Mouse (Mus musculus): ENCODE data around the gene Ror1. TPM values are rescaled to one million over a fixed set of nuclear protein-coding genes. Genes with fewer than 3 reads are reported as not detected.

Gene Ror1
- polyA plus RNA-seq, 1 experiment from 2014 or later, result 6.9 TPM

DNA sequence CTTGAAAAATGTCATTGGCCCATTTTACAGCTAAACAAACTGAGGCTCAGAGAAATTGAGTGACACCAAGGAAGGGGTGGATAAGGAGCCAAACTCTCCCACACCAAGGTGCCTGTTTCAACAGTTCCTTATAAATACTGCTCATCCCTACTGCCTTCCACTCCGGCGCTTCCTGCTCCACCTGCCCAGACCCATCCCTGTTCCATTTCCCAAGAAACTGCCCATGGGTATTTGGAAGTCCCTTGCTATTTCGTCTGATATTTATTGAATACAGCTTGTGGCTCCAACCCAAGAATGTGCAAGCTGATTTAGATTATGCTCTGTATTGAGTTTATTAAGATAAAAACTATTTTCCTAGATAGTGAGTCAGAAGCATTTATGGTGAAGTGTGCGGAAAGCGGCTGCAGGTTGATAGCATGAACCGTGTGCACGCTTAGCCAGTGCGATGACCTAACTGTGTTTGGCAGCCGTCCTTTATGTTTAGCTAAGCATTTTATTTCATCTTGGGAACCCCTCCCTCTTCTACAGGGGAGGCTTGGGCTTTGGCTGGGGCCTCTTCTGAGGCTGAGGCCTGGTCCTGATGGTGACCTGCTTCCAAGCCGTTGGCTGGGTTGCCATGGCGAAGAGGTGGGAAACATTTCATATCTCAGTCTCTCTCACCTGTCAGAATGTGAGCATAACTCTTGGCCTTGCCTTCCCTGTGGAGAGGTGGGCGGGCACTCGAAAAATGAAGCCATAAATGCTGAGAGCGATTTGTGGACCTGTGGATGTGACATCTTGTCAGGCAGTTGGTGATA, 229.3 kb downstream of the Ror1 start:
- Histone ChIP-seq H3K9me3 (ENCODE audit: control insufficient read depth, low read length) (no peaks in the 10 kb centered on the region), H3K27me3 (ENCODE audit: control insufficient read depth, insufficient read depth, low read length) (no peaks in the 10 kb centered on the region), H3K9ac (ENCODE audit: low read length) (no peak overlapping the region), H3K4me2 (ENCODE audit: low read depth) (no peak overlapping the region), H3K4me3 (ENCODE audit: low read depth, low read length) (no peak overlapping the region), H3K36me3 (ENCODE audit: control insufficient read depth, insufficient read depth, low read length) (no peaks in the 10 kb centered on the region), H3K4me1 (ENCODE audit: control insufficient read depth, insufficient read depth, low read length) (no peaks in the 10 kb centered on the region), H3K27ac (ENCODE audit: low read depth, low read length) (no peak overlapping the region)
- no peak for ATAC-seq (ENCODE audit: insufficient read depth, low FRiP score, low TSS enrichment)
- WGBS, result 86% methylated on average over 14 of the region's 14 CpGs
- DNase-seq (ENCODE audit: low spot score), result no peak

DNA sequence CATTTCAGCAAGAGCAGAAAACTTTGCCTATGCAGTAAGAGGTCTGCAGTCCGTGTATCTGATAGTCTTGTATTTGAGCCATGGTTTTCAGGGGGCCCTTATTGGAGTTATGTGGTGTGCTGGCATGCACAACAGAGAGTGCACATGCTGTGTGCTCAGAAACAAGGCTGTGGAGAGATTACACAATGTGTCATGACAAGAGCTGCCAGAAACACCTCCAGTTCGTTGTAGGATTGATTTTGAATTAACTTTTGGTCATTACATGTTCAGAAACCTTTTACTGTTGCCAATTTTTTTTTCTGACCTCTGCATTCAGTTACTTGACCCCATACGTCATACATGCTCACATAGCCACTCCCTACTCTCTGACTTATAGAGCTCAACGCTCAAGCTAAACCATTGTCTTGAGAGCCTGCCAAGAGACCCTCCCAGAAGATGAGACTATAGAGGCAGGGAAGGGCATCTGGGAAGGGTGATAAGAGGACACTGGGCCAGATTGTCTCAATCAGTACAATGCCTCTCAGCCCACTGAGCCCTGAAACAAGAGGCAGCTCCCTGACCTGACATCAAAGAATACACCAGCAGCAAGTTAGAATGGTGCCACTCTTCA, 232.9 kb downstream of the Ror1 start:
- no peak overlapping the region for H3K9ac ChIP-seq (ENCODE audit: low read length)
- ATAC-seq (ENCODE audit: insufficient read depth, low FRiP score, low TSS enrichment) (no peak), DNase-seq (ENCODE audit: low spot score) (no peak)
- H3K4me3 ChIP-seq (ENCODE audit: low read depth, low read length), result no peak overlapping the region
- H3K9me3 ChIP-seq (ENCODE audit: control insufficient read depth, low read length), result no peaks in the 10 kb centered on the region
- no peak overlapping the region for H3K4me2 ChIP-seq (ENCODE audit: low read depth)
- H3K4me1 ChIP-seq (ENCODE audit: control insufficient read depth, insufficient read depth, low read length), result no peaks in the 10 kb centered on the region
- no peaks in the 10 kb centered on the region for H3K27me3 ChIP-seq (ENCODE audit: control insufficient read depth, insufficient read depth, low read length)
- no peaks in the 10 kb centered on the region for H3K36me3 ChIP-seq (ENCODE audit: control insufficient read depth, insufficient read depth, low read length)
- WGBS, result 60% methylated on average over 4 of the region's 4 CpGs
- no peak overlapping the region for H3K27ac ChIP-seq (ENCODE audit: low read depth, low read length)

DNA sequence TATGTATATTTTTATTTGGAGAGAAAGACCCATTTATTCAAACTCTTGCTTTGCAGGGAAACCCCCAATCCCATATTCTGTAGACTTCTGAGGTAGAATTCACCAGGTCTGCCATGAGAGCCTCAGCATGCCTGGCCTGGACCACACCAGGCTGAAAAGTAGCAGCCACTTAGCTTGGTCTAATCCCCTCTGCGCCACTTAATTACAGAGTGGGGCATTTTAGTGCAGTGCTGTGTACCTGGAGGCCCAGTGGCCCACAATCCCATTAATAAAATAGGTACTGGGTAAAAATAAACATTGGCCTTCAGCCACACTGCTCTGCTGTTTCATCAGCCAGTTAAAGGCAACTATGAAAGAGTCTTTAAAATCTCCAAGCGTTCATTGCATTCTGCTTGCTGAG, 239.6 kb downstream of the Ror1 start:
- ATAC-seq (ENCODE audit: insufficient read depth, low FRiP score, low TSS enrichment), result no peak

DNA sequence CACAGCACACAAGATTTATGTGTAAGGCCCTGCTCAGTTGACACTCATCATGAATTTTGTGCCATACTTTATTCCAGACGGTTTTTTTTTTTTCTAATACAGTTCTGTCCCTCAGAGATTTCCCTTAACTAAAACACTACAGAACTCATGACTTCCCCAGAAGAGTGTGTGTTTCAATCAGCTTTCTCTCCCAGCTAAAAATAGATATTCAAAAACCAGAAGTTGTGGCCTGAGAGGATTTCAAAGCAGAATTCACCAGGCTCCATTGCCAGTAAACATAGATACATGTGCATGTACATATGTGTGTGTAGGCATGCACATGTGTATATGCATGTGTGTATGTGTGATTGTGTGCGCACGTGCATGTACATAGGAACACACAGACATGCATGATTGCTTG, 252.2 kb downstream of the Ror1 start:
- no peak overlapping the region for H3K4me3 ChIP-seq (ENCODE audit: low read depth, low read length)
- no peaks in the 10 kb centered on the region for H3K36me3 ChIP-seq (ENCODE audit: control insufficient read depth, insufficient read depth, low read length)
- no peak overlapping the region for H3K27ac ChIP-seq (ENCODE audit: low read depth, low read length)
- 88% methylated on average over 3 of the region's 3 CpGs for whole genome bisulfite sequencing
- ATAC-seq (ENCODE audit: insufficient read depth, low FRiP score, low TSS enrichment), result no peak
- H3K9me3 ChIP-seq (ENCODE audit: control insufficient read depth, low read length), result no peaks in the 10 kb centered on the region
- no peaks in the 10 kb centered on the region for H3K27me3 ChIP-seq (ENCODE audit: control insufficient read depth, insufficient read depth, low read length)
- DNase-seq (ENCODE audit: low spot score), result no peak
- H3K4me1 ChIP-seq (ENCODE audit: control insufficient read depth, insufficient read depth, low read length), result no peaks in the 10 kb centered on the region
- no peak overlapping the region for H3K4me2 ChIP-seq (ENCODE audit: low read depth)
- no peak overlapping the region for H3K9ac ChIP-seq (ENCODE audit: low read length)

More for the DNA sequence above, 239.6 kb downstream of the Ror1 start:
- Histone ChIP-seq H3K4me3 (ENCODE audit: low read depth, low read length) (no peak overlapping the region), H3K27ac (ENCODE audit: low read depth, low read length) (no peak overlapping the region), H3K36me3 (ENCODE audit: control insufficient read depth, insufficient read depth, low read length) (no peaks in the 10 kb centered on the region), H3K4me1 (ENCODE audit: control insufficient read depth, insufficient read depth, low read length) (no peaks in the 10 kb centered on the region), H3K4me2 (ENCODE audit: low read depth) (no peak overlapping the region), H3K9me3 (ENCODE audit: control insufficient read depth, low read length) (no peaks in the 10 kb centered on the region), H3K9ac (ENCODE audit: low read length) (no peak overlapping the region), H3K27me3 (ENCODE audit: control insufficient read depth, insufficient read depth, low read length) (no peaks in the 10 kb centered on the region)
- DNase-seq (ENCODE audit: low spot score), result no peak
- 66% methylated on average over 2 of the region's 2 CpGs for WGBS

DNA sequence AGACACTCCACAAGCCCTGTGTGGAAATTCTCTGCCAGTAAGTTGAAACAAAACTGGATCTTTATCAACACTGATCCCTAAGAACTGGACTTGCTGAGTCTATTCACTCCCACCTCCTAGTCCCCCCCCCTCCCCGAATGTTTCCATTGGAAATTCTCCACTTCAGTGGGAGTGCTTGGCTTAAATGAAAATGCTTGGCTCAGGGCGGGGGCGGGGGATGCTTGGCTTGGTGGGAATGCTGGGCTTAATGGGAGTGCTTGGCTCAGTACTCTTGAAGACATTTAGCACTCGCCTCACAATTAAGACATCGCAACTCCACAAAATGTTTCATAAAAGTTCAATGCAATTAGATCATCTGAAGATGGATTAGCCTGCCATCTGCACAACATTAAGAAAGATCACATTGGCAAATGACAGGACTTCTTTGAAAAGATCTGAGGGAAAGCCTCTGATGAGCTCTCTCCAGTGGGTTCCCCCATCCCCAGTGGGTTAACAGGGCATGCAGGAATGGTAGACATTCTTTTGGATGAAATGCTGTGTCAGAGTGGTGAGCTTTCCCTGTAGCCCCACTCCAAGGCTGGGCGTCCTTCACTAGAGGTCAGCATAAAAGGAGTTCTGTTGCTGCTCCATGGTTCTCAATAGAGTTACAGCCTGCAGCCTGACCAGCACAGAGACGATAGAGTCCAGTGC, 254.7 kb downstream of the Ror1 start:
- H3K4me3 ChIP-seq (ENCODE audit: low read depth, low read length), result no peak overlapping the region
- ATAC-seq (ENCODE audit: insufficient read depth, low FRiP score, low TSS enrichment) (no peak), DNase-seq (ENCODE audit: low spot score) (no peak)
- 87% methylated on average over 7 of the region's 7 CpGs for WGBS
- H3K4me1 ChIP-seq (ENCODE audit: control insufficient read depth, insufficient read depth, low read length), result no peaks in the 10 kb centered on the region
- H3K27ac ChIP-seq (ENCODE audit: low read depth, low read length), result no peak overlapping the region
- no peaks in the 10 kb centered on the region for H3K36me3 ChIP-seq (ENCODE audit: control insufficient read depth, insufficient read depth, low read length)
- H3K27me3 ChIP-seq (ENCODE audit: control insufficient read depth, insufficient read depth, low read length), result no peaks in the 10 kb centered on the region
- H3K9ac ChIP-seq (ENCODE audit: low read length), result no peak overlapping the region
- H3K9me3 ChIP-seq (ENCODE audit: control insufficient read depth, low read length), result no peaks in the 10 kb centered on the region
- no peak overlapping the region for H3K4me2 ChIP-seq (ENCODE audit: low read depth)

DNA sequence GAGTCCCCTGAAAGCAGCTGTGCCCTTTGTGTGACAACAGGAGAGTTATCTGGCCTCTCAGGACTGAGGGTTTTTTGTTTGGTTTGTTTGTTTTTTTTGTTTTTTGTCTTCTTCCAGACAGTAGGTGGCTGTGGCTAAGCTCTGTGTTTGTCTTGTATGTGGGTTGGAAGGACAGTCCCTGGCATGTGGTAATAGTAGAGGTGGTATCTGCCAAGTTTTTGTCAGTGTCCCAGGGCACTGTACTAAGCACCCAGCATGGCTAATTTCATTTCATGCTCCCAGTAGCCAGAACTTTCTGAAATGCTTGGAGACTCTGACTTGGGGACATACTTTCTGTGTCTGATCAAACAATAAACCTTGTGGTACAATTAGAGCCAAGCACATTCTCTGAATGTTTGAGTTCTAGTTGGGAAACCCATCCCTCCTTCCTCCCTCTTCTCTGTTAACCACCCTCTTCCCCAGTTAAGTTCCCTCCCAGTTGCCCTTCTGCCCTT, 256.3 kb downstream of the Ror1 start:
- DNase-seq (ENCODE audit: low spot score), result no peak

DNA sequence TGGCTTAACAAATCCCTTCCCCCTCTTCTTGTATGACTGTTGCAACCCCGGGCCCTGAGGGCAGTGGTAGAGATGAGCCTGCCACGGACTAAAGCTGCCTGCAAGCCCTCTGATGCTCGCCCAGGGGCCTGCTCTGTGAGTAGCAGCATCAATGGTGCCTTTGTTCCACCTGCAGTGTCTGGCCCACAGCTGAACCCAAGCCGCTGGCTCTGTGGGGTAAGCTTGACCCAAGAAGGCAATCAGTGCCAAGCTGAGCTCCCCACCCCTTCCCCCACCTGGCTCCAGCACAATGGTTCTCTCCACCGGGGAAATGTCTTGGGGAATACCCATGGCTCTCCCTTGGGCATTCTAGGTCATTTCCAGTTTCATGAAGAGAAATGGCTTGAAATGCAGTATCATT, 260.0 kb downstream of the Ror1 start:
- no peaks in the 10 kb centered on the region for H3K36me3 ChIP-seq (ENCODE audit: control insufficient read depth, insufficient read depth, low read length)
- DNase-seq (ENCODE audit: low spot score), result peak; percentile 18

More for the DNA sequence above, 256.3 kb downstream of the Ror1 start:
- no peaks in the 10 kb centered on the region for H3K4me1 ChIP-seq (ENCODE audit: control insufficient read depth, insufficient read depth, low read length)
- H3K9ac ChIP-seq (ENCODE audit: low read length), result no peak overlapping the region
- H3K27me3 ChIP-seq (ENCODE audit: control insufficient read depth, insufficient read depth, low read length), result no peaks in the 10 kb centered on the region
- no peaks in the 10 kb centered on the region for H3K9me3 ChIP-seq (ENCODE audit: control insufficient read depth, low read length)
- no peak overlapping the region for H3K4me3 ChIP-seq (ENCODE audit: low read depth, low read length)
- H3K4me2 ChIP-seq (ENCODE audit: low read depth), result no peak overlapping the region
- no peak for ATAC-seq (ENCODE audit: insufficient read depth, low FRiP score, low TSS enrichment)
- no peak overlapping the region for H3K27ac ChIP-seq (ENCODE audit: low read depth, low read length)
- no peaks in the 10 kb centered on the region for H3K36me3 ChIP-seq (ENCODE audit: control insufficient read depth, insufficient read depth, low read length)

DNA sequence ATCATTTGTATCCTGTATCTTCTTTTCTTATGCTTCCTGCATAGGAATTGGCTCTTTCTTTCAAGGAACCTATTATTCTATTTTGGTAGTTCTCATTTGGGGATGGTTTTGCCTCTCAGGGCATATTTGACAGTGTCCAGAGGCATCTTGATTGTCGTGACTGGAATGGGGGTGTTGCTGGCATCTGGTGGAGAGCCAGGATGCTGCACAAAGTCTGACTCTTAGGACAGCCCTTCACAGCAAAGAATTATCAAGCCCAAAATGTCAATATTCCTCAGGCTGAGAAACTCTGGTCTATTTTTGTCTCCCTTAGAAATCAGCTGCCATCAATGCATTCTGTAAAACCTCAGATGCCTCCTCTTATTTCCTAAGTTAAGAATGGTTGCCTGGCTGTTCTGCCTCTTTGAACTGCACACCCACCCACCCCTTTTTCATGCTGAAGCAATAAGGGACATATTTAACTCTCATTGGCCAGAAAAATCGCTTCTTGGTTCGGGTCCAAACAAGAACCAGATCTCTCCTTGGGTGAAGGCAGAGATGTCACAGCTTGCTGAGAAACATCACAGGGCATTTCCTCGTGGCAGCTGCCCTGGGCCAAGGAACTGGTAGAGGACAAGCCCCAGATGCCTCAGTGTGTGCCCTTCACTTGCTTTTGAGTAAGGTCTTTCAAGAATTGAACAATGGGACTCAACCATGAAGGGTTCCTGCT, 262.4 kb downstream of the Ror1 start:
- ATAC-seq (ENCODE audit: insufficient read depth, low FRiP score, low TSS enrichment) (no peak), DNase-seq (ENCODE audit: low spot score) (no peak)
- no peaks in the 10 kb centered on the region for H3K4me1 ChIP-seq (ENCODE audit: control insufficient read depth, insufficient read depth, low read length)
- no peak overlapping the region for H3K4me3 ChIP-seq (ENCODE audit: low read depth, low read length)
- H3K36me3 ChIP-seq (ENCODE audit: control insufficient read depth, insufficient read depth, low read length), result no peaks in the 10 kb centered on the region
- H3K4me2 ChIP-seq (ENCODE audit: low read depth), result no peak overlapping the region
- H3K27me3 ChIP-seq (ENCODE audit: control insufficient read depth, insufficient read depth, low read length), result no peaks in the 10 kb centered on the region
- no peak overlapping the region for H3K27ac ChIP-seq (ENCODE audit: low read depth, low read length)
- no peaks in the 10 kb centered on the region for H3K9me3 ChIP-seq (ENCODE audit: control insufficient read depth, low read length)
- H3K9ac ChIP-seq (ENCODE audit: low read length), result no peak overlapping the region
- WGBS, result 86% methylated on average over 4 of the region's 4 CpGs

More for the DNA sequence above, 260.0 kb downstream of the Ror1 start:
- WGBS, result 53% methylated on average over 5 of the region's 5 CpGs
- no peaks in the 10 kb centered on the region for H3K9me3 ChIP-seq (ENCODE audit: control insufficient read depth, low read length)
- no peak overlapping the region for H3K4me3 ChIP-seq (ENCODE audit: low read depth, low read length)
- ATAC-seq (ENCODE audit: insufficient read depth, low FRiP score, low TSS enrichment), result no peak
- H3K27me3 ChIP-seq (ENCODE audit: control insufficient read depth, insufficient read depth, low read length), result no peaks in the 10 kb centered on the region
- H3K9ac ChIP-seq (ENCODE audit: low read length), result no peak overlapping the region
- no peak overlapping the region for H3K27ac ChIP-seq (ENCODE audit: low read depth, low read length)
- no peaks in the 10 kb centered on the region for H3K4me1 ChIP-seq (ENCODE audit: control insufficient read depth, insufficient read depth, low read length)
- no peak overlapping the region for H3K4me2 ChIP-seq (ENCODE audit: low read depth)

Data from neural tube, embryonic 11.5 days (tissue).